Mouse (Mus musculus): ENCODE results near the gene Shisa8.
A peak's percentile ranks its signal among the peaks of the same experiment; 100 is the strongest.

Shisa8 gene

GRCm38 (mm10) chr15:82223251-82223650 lies 10.6 kb upstream of the Shisa8 start:
- no peak for DNase-seq

- DNase-seq = no peak
Observed at GRCm38 (mm10) chr15:82221104-82221860, 8.7 kb upstream of the Shisa8 start.

- no peak for DNase-seq
Observed at GRCm38 (mm10) chr15:82220003-82220675, 7.5 kb upstream of the Shisa8 start.

GRCm38 (mm10) chr15:82218778-82219666 lies 6.4 kb upstream of the Shisa8 start:
- peak; percentile 46 for DNase-seq

- no peak for DNase-seq
Observed at GRCm38 (mm10) chr15:82217980-82218379, 5.4 kb upstream of the Shisa8 start.

- no peak for DNase-seq
Observed at GRCm38 (mm10) chr15:82217039-82217438, 4.4 kb upstream of the Shisa8 start.

- DNase-seq = peak; percentile 65
Observed at GRCm38 (mm10) chr15:82216142-82216827, 3.7 kb upstream of the Shisa8 start.

GRCm38 (mm10) chr15:82215332-82216046 lies 2.9 kb upstream of the Shisa8 start:
- peak; percentile 86 for DNase-seq

- DNase-seq = peak; percentile 70
Observed at GRCm38 (mm10) chr15:82213222-82213621, 607 bp upstream of the Shisa8 start.

- peak; percentile 70 for DNase-seq
Observed at GRCm38 (mm10) chr15:82211911-82212751, 484 bp downstream of the Shisa8 start.

GRCm38 (mm10) chr15:82211281-82211680 lies 1.3 kb downstream of the Shisa8 start:
- no peak for DNase-seq

- peak; percentile 71 for DNase-seq
Observed at GRCm38 (mm10) chr15:82210801-82211200, 1.8 kb downstream of the Shisa8 start.

GRCm38 (mm10) chr15:82209295-82210050 lies 3.1 kb downstream of the Shisa8 start:
- peak; percentile 75 for DNase-seq

- DNase-seq = peak; percentile 56
Observed at GRCm38 (mm10) chr15:82208307-82208706, 4.3 kb downstream of the Shisa8 start.

- peak; percentile 69 for DNase-seq
Observed at GRCm38 (mm10) chr15:82207504-82208219, 5.0 kb downstream of the Shisa8 start.

GRCm38 (mm10) chr15:82207105-82207459 lies 5.5 kb downstream of the Shisa8 start:
- DNase-seq = no peak

- peak; percentile 96 for DNase-seq
Observed at GRCm38 (mm10) chr15:82206365-82207104, 6.1 kb downstream of the Shisa8 start.

GRCm38 (mm10) chr15:82204680-82205371 lies 7.8 kb downstream of the Shisa8 start:
- peak; percentile 60 for DNase-seq

Measured in cerebellum, adult 9-10 months (tissue).